Mouse (Mus musculus) heart, postnatal 0 days (tissue): ENCODE data around the gene Skil.

ENCODE experiments used
- CTCF ChIP-seq: IDR thresholded peaks from 2 replicates; pipeline ENCODE4 v1.5.1; 2016; ENCODE audit warnings: antibody characterized with exemption, control low read depth, low read depth
- EP300 ChIP-seq: IDR thresholded peaks from 2 replicates; pipeline ENCODE4 v1.6.1; 2016; ENCODE audit warnings: antibody characterized with exemption, low read depth

- TF ChIP-seq CTCF, result no peak
- no peak for TF ChIP-seq EP300
Observed at GRCm38 (mm10) chr3:31053191-31053590, 41.7 kb upstream of the Skil start.
